Mouse (Mus musculus) cerebellum, adult (tissue): ENCODE results near the gene Il4.

Experiments
- ATAC-seq: cut with Nextera tagmentation; 2 replicates; pipeline ENCODE4 v1.9.2; 2017; ENCODE audit warnings: mild to moderate bottlenecking, moderate library complexity, mixed read lengths; ENCODE audit not compliant: insufficient number of reproducible peaks, low FRiP score, low TSS enrichment

Il4 gene

DNA sequence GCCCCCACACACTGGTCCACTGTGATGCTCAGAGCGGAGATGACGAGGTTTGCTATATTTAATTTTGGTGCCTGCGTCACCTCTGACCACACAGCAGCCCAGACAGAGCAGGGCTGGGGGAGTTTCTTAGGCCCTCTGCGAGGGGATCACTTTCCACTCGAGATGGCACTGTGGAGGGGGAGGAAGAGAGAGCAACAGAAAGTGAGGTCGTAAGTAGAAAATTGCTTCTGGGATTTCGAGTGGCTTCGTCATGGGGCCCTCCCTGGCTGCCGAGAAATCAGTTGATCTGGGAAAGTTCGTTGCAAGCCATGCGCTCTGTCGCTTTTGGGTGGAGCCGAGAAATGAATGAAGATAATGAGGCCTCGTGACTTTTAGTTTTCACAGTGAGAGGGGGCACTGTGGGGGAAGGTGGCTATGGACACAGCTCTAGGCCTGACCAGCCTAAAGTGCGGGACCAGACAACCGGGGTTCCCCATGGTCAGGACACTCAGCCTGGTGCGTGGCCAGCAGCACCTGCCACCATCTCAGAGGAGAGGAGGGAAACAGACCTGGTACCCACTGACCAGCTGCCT, 8.4 kb upstream of the Il4 start:
- ATAC-seq, result no peak

DNA sequence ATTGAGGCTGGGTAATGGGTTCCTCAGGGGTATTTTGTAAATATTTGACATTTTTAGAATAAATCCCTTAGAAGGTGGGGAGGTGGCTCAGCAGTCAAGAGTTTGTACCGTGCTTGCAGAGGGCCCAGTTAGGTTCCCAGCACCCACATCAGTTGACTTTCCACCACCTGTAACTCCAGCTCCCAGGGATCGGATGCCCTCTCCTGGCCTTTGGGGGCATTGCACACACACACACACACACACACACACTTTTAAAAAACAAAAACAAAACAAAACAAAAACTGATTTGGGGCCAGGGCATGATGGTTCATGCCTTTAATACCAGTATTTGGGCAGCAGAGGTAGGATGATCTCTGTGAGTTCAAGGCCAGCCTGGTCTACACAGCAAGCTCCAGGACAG, 5.7 kb upstream of the Il4 start:
- ATAC-seq, result no peak

DNA sequence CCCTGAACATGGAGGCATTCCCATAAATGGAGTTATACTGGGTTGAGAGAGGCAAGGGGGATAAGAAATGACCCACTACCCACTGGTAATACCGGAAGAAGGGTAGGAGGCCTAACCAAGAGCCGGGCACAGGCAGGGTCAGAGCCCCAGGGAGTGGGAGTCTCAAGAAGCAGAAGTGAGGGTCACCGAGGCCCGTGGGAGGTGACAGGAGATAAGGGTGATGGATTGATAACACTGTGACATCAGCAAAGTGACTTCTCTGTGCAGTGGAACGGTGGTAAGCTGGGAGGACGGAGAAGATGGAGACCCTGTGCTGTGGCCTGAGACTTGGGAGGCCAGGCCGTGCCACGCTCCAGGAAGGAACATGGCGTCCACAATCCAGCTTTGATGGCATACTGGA, 5.1 kb upstream of the Il4 start:
- no peak for ATAC-seq

DNA sequence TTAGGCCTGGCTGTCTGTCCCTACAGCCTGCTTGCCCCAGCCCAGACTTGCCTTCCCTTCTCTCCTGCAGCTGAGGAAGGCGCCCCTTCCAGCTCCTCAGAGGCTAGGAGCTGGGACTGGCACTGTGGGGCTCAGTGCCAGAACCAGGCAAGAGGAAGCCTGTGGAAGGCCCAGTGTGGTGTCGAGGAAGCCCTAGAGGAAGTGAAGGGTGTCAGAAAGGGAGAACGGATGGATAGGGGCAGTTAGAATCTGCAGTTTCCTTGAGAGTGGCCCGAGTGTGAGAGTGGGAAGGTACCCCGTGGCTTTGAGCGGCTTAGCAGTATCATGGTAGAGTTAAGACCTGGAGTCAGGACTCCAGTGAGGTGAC, 4.0 kb upstream of the Il4 start:
- ATAC-seq, result no peak

DNA sequence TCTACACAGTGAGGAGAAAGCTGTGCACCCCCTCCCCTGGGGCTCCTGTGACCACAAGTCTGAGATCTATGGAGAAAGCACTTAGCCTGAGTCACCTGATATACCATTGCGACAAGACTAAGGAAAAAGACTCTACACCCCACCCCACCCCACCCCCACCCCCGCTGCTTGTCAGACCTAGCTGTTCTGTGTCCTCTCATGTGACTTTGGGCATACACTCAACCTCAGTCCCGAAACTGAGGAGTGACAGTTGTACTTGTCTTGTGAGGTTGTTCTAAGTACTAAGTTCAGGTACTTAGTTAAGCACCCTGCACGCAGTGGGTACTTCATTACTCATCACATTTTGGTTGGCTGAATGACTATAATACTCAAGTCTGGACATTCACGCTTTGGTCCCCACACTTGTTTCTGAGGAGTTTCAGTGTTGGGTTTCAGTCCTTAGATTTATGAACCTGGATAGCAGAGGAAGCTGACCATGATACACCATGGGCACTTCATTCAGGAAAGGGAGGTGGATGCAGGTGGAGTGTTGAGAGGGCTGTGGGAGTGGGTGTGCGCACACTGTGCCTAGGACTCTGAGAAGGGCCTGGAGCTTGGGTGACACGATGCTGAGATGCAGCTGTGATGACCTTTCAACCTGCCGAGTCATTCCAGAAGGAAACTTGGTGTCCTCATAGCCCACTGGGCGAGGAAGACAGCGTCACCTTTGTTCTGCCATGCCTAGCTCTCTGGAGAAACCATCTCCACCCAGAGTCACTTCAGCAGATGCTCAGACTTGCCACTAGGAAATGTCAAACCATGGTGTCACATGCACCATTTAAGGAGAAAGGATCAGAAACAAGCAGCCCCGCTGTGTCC, 3.3 kb upstream of the Il4 start:
- no peak for ATAC-seq

DNA sequence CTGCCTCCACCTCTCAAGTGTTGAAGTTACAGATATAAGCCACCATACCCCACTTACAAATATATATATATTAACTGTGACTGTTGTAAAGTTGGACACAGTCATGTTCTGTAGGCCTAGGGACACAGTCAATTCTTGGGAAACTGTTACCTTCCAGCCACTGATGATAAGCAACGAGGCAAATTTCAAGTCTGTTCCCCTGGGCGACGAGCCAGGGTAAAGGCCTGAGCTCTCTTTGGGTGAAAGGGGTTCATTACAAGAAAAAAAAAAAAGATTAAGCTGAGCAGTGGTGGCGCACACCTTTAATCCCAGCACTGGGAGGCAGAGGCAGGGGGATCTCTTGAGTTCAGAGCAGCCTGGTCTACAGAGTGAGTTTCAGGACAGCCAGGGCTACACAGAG, 1.6 kb upstream of the Il4 start:
- ATAC-seq, result no peak

DNA sequence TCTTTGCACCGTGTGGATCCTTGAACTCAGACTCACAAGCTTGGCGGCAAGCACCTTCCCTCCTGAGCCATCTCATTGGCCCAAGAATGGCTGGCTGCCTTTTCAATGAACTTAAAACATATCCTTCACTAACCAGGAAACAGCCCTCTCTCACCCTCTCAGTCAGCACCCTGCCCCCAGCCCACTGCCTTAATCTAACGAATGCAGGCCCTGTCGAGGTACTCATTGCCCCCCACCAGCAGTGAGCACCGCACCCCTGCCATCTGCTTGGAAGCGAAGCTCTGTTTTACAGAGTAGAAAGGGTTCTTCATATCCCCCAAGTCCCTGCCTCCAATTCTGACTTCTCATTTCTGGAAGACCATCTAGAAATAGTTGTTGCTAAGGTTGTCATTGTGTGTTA, 959 bp upstream of the Il4 start:
- ATAC-seq, result no peak

DNA sequence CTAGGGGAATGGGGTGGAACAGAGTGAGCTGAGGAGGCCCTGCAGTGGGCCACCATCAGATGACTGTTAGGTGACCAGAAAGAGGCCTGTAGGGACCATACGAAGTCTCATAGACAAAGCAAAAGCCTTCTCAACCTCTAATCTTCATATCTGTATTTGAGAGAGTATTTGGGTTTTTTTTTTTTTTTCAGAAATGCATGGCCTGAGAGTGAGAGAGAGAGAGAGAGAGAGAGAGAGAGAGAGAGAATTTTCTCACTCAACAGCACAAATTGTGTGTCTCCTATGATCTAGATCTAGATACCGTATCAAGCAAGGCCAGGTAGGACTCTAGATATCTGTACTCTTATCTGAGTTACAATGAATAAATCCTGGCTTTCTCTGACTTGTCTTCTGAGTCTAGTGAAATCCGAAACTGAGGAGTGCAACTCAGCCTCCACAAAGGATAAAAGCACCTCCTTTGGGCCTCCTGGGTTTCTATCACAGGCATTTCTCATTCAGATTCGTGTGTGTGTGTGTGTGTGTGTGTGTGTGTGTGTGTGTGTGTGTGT, 833 bp downstream of the Il4 start:
- no peak for ATAC-seq

DNA sequence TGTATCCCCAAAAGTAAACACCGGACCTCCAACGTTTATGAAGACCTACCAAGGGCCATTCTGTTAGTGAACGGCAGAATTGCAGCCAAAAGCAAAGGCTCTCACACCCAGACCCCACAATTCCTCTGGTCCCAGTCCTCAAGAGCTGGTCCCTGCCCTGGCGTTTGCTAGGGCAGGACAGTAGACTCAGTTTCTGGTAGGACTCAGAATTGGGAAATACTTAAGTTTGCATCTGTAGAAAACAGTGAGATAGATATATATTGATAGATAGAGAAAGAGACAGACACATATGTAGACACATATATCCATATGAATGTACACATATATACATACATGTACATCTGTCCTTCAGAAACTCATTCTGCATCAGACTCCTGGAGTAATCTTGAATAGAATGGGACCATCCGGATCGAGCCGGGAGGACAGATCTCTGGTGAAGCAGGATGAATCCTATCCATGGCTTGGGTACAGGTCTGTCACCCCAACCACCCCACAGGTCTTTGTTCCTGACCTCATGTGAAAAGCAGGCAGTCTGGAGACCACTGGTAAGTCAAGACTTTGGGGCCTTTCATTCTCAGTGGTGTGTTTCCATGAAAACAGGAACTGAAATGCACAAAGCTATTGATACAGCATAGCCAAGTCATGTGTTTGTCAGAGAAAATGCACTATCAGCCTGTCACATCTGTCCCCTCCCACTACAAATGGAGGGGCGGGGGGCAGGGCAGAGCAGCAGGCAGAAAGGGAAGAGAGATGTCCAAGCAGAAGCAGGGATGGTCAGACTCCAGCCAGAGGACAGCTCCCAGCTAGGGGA, 1.5 kb downstream of the Il4 start:
- no peak for ATAC-seq

DNA sequence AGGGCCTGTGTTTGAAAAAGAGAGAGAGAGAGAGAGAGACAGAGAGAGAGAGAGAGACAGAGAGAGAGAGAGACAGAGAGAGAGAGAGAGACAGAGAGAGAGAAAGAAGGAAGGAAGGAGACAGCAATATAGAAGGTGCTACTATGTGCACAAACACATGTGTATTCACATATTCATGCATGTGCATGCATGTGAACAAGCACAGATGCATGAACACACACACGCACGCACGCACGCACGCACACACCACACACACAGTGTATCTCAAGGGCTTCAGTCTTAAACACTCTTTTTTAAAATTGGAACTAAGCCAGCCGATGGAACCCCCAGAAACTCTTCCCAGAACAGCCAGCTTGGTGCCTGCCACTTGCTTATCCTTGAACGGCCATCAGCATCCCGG, 2.9 kb downstream of the Il4 start:
- ATAC-seq, result no peak

DNA sequence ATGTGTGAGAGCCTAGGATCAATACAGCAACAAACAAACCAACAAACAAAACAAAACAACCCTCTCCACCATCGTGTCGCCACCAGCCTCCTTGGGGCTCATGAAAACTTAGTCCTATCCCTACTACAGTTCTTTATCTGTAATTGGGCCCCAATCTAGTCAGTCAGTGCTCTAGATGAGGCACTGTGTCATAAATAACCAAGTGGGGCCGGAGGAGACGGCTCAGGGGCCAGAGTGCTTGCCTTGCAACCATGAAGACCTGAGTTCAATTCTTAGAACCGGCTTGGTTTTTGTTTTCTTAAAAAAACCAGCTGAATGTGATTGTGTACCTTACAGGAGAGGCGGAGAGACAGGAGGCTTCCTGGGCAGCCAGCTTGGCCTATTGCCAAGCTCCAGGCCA, 3.3 kb downstream of the Il4 start:
- ATAC-seq, result no peak

DNA sequence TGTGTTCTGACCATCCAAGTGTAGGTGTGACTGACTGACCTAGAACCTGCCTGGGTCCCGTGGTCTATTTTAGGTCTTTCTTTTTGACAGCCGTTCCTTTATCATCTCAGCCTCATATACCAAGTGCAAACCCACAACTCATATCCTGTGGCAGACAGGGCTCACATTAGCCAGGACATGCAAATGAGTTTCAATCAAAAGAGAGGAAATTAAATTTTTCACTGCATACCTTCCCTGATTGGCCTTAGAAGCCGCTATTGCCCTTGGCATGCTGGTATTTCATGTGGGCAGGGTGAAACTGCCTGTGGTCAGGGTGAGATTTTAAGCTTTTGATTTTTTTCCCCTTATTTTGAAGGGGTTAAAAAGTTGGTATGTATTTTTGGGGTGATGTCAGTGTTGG, 8.8 kb downstream of the Il4 start:
- ATAC-seq, result no peak

DNA sequence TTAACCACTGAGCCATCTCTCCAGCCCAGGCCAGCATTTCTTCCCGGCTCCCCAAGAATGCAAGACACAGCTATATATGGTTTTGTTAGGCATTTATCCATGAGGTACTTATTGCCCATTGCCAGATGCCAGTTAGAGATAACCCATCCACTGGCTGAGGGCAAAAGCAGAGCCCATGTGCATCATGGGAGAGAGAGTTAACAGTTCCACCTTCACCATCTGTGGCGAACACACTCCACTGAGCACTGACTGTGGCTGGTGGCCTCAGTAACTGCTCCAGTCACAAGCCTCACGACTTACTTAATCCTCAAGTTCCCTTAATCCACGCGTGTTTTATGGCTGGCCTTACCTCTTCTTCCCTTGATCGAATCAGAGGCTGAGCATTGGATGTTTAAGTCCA, 9.2 kb downstream of the Il4 start:
- ATAC-seq, result no peak

DNA sequence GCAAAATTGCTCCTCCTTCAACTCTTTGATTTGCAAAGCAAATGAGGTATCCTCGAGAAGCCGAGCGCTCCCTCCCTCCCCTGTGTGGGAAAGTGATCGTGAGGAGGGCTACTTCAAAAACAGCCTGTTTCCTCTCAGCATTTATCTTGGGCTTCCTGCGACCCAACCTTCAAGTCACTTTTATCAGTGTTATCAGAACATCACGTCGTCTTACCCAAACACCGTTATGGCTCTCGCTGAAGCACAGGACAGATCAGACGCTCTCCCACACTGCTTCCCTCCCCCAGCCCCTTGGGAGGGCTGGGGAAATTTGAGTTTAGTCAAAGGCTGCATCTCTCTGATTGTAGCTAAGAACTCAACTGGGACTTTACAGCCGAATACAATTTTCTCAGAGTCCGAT, 12.9 kb downstream of the Il4 start:
- no peak for ATAC-seq

DNA sequence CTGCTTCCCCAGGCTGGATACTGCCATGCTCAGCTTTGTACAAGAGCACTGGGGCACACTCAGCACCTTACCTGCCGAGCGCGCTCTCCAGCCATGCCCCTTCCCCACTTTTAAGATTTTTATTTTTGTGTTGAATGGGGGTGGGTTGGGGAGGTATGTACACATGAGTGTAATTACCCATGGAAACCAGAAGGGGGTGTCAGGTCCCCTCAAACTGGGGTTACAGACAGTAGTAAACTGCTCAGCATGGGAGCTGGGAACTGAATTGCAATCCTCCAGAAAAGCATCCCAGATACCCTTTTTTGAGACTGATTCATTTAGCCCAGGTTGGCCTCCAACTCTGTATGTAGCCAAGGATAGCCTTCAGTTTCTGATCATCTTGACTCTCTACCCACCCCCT, 13.5 kb downstream of the Il4 start:
- ATAC-seq, result no peak

DNA sequence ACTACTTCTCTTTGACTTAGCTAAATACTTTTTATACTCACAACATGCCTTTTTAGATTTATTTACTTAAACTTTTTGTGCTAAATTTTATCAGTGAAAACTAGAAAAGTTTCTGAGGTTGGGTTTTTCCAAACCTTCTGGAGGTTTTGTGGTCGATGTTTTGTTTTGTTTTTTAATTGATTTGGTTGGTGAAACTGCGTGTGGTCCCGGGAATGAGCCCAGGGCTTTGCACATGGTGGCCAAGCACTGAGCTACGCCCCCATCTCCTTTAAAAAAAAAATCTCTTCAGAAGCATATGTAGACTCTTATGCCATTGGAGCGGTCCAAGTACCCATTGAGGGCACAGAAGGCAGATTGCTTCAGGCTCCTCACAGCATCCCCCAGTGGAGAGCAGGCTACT, 27.4 kb downstream of the Il4 start:
- no peak for ATAC-seq

DNA sequence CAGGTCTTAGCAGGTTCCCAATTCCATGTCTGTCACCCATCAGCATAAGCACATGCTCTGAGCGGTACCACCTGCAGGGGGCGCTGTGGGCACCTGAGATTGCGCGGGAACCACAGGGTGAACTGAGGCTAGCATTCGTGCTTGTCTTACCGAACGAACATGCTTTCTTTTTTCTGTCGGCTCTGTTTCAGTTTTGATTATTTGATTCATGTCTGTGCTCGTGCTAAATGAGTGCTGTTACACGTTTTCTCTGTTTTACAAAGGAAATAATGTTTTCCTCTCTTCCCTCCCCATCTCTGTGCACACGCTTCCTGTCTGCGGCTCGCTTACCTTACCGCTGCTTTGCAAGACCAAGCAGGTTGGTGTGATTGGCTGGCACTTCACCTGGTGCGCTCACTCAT, 28.1 kb downstream of the Il4 start:
- no peak for ATAC-seq

DNA sequence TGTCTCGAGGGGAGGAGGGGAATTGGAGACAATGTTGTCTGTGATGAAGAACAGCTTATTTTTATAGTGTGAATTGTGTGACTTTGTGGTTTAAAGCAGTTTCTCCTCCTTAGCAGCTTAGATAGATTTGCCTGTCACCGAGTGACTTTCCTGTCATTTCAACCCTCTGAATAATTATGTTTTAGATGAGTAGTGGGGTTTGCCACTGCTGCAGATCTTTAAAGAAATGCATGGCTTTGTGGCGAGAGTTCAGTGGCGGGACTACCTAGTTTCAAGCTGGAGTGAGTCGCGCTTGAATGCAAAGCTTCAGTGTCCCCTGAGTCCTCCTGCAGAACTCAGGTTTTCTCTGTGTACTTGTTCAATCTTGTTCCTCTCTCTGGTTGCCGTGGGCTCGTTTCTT, 30.2 kb downstream of the Il4 start:
- no peak for ATAC-seq

DNA sequence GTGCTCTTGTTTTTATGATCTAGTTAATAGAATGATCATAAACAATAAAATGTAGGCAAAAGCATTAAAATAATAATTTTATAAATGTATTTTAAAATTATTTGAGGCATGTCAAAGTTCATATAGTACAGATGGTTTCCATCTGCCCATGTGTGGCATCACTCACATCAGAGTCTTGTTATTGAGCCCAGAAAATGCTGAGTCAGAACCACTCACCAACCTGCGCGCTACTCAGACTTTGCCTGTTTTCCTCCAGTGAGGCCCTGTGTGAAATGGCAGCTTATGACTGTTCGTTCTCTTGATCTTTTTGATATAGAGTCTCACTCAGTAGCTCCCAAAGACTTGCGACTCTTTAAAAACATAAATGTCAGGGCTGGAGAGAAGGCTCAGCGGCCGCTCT, 33.0 kb downstream of the Il4 start:
- no peak for ATAC-seq

DNA sequence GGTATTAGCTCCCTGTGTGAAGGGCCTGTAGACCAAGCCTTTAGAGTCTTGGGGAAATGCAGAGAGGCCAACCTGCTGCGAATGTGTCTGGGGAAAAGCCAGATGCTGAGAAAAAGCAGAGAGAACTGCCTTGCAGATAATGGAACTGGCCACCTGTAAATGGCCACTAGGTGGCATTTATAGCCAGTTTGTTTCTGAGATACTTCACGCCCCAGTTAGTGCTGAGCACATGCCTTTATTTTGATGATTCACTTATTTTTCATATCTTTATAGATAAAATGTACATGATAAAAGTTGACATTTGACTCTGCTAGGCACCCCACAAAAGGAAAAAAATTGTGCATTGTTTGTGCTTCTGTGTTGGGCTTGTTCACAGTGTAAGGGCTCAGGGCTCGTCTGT, 33.6 kb downstream of the Il4 start:
- no peak; the same call in 1 of the 2 replicates for ATAC-seq

DNA sequence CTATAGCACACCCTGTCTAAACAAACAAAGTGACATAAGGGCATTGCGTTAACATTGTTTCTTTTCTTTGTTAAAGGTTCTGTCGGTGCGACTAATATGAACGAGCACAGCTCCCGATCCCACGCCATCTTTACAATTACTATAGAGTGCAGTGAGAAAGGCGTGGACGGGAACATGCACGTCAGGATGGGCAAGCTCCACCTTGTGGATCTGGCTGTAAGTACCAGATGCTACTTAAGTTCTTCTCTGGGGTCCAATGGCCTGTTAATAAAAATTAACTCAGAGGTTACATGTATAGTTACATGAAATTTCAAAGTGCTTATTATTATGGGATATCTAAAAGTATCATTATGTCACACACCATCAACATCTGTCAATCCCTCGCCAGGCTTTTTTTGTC, 35.3 kb downstream of the Il4 start:
- ATAC-seq, result no peak
